Mouse (Mus musculus) embryonic facial prominence, embryonic 10.5 days (tissue): ENCODE measurements at regions not wholly inside any gene's neighbourhood (a gene's known extent, or its start where the extent isn't known, plus 50 kb on each side); places are given as distances from the start of the nearest gene placed in this dataset.

Experiments used
- DNase-seq: peaks from one replicate; pipeline ENCODE4 v3.0.0-alpha.2; 2017; ENCODE audit warnings: low spot score
- H3K27ac ChIP-seq: fragments of 300-500 bp; sonication (generic); replicated peaks from 2 replicates; pipeline ENCODE4 v1.5.1; 2016; ENCODE audit warnings: mild to moderate bottlenecking
- H3K27me3 ChIP-seq: fragments of 300-500 bp; sonication (generic); replicated peaks from 2 replicates; pipeline ENCODE4 v1.6.1; 2016; ENCODE audit warnings: low read depth, mild to moderate bottlenecking; ENCODE audit not compliant: poor library complexity, severe bottlenecking
- H3K36me3 ChIP-seq: fragments of 300-500 bp; sonication (generic); replicated peaks from 2 replicates; pipeline ENCODE4 v1.6.1; 2016; ENCODE audit warnings: mild to moderate bottlenecking, moderate library complexity
- H3K4me1 ChIP-seq: fragments of 300-500 bp; sonication (generic); 2 replicates; pipeline ENCODE4 v1.6.1; 2016
- H3K4me3 ChIP-seq: fragments of 300-500 bp; sonication (generic); 2 replicates; pipeline ENCODE4 v1.5.1; 2016; ENCODE audit warnings: mild to moderate bottlenecking, moderate library complexity
- H3K9me3 ChIP-seq: fragments of 300-500 bp; sonication (generic); 2 replicates; pipeline ENCODE4 v1.6.1; 2016; ENCODE audit warnings: mild to moderate bottlenecking
- WGBS: fragments of 180-500 bp; shearing (Covaris S2); methylation state at CpG from one replicate; pipeline ENCODE4 v1.1.7; 2016; 5-methylcytosine and 5-hydroxymethylcytosine counted together

- H3K4me1 ChIP-seq, result no peaks in the 10 kb centered on the region
- H3K27ac ChIP-seq, result no peak overlapping the region
- WGBS, result 77% methylated on average over 2 of the region's 2 CpGs
- no peaks in the 10 kb centered on the region for H3K36me3 ChIP-seq
- no peaks in the 10 kb centered on the region for H3K27me3 ChIP-seq
- H3K4me3 ChIP-seq, result no peak overlapping the region
- no peaks in the 10 kb centered on the region for H3K9me3 ChIP-seq
- no peak for DNase-seq
These were observed 164.7 kb downstream of the Grb14 start for GRCm38 (mm10) chr2:64860113-64860512.

- Histone ChIP-seq H3K4me3 (no peak overlapping the region), H3K27ac (no peak overlapping the region), H3K36me3 (no peaks in the 10 kb centered on the region), H3K27me3 (no peaks in the 10 kb centered on the region), H3K9me3 (no peaks in the 10 kb centered on the region), H3K4me1 (peaks cover 10% of the 10 kb centered on the region)
- peak; percentile 76 for DNase-seq
- 17% methylated on average over 7 of the region's 7 CpGs for WGBS
These were observed 170.9 kb downstream of the Grb14 start for GRCm38 (mm10) chr2:64853918-64854317.

GRCm38 (mm10) chr2:64852913-64853312, 171.9 kb downstream of the Grb14 start:
- H3K27ac ChIP-seq, result no peak overlapping the region
- H3K36me3 ChIP-seq, result no peaks in the 10 kb centered on the region
- H3K9me3 ChIP-seq, result no peaks in the 10 kb centered on the region
- peaks cover 15% of the 10 kb centered on the region for H3K4me1 ChIP-seq
- DNase-seq, result no peak
- H3K27me3 ChIP-seq, result no peaks in the 10 kb centered on the region
- no peak overlapping the region for H3K4me3 ChIP-seq
- WGBS, result 63% methylated on average over 5 of the region's 5 CpGs

- no peak for DNase-seq
These were observed 173.7 kb downstream of the Grb14 start for GRCm38 (mm10) chr2:64851096-64851495.

GRCm38 (mm10) chr2:64850656-64851055, 174.1 kb downstream of the Grb14 start:
- H3K36me3 ChIP-seq, result no peaks in the 10 kb centered on the region
- no peaks in the 10 kb centered on the region for H3K27me3 ChIP-seq
- no peaks in the 10 kb centered on the region for H3K9me3 ChIP-seq
- peaks cover 15% of the 10 kb centered on the region for H3K4me1 ChIP-seq
- no peak overlapping the region for H3K27ac ChIP-seq
- 95% methylated on average over 3 of the region's 3 CpGs for WGBS
- H3K4me3 ChIP-seq, result no peak overlapping the region
- no peak for DNase-seq

More at GRCm38 (mm10) chr2:64851096-64851495, 173.7 kb downstream of the Grb14 start:
- Histone ChIP-seq H3K27me3 (no peaks in the 10 kb centered on the region), H3K9me3 (no peaks in the 10 kb centered on the region), H3K4me1 (peaks cover 15% of the 10 kb centered on the region), H3K4me3 (no peak overlapping the region), H3K36me3 (no peaks in the 10 kb centered on the region), H3K27ac (no peak overlapping the region)
- WGBS, result 67% methylated on average over 4 of the region's 4 CpGs

GRCm38 (mm10) chr2:64824494-64824893, 200.3 kb downstream of the Grb14 start:
- Histone ChIP-seq H3K4me3 (no peak overlapping the region), H3K4me1 (peaks cover 10% of the 10 kb centered on the region; the same call in 1 of the 2 replicates), H3K36me3 (no peaks in the 10 kb centered on the region), H3K27me3 (no peaks in the 10 kb centered on the region), H3K27ac (no peak overlapping the region), H3K9me3 (no peaks in the 10 kb centered on the region)
- WGBS, result 83% methylated on average over 9 of the region's 9 CpGs
- DNase-seq, result peak; percentile 10

GRCm38 (mm10) chr2:64823905-64824304, 200.9 kb downstream of the Grb14 start:
- Histone ChIP-seq H3K36me3 (no peaks in the 10 kb centered on the region), H3K4me3 (no peak overlapping the region), H3K27me3 (no peaks in the 10 kb centered on the region), H3K27ac (no peak overlapping the region), H3K9me3 (no peaks in the 10 kb centered on the region), H3K4me1 (peaks cover 10% of the 10 kb centered on the region; the same call in 1 of the 2 replicates)
- 47% methylated on average over 7 of the region's 7 CpGs for WGBS
- no peak for DNase-seq

GRCm38 (mm10) chr2:64823074-64823473, 201.7 kb downstream of the Grb14 start:
- Histone ChIP-seq H3K27me3 (no peaks in the 10 kb centered on the region), H3K36me3 (no peaks in the 10 kb centered on the region), H3K27ac (no peak overlapping the region; the same call in 1 of the 2 replicates), H3K4me3 (no peak overlapping the region), H3K4me1 (peaks cover 10% of the 10 kb centered on the region; the same call in 1 of the 2 replicates), H3K9me3 (no peaks in the 10 kb centered on the region)
- DNase-seq, result peak; percentile 9
- 37% methylated on average over 6 of the region's 6 CpGs for WGBS

- Histone ChIP-seq H3K4me3 (no peak overlapping the region), H3K9me3 (no peaks in the 10 kb centered on the region), H3K27me3 (no peaks in the 10 kb centered on the region), H3K4me1 (peaks cover 9% of the 10 kb centered on the region; the same call in 1 of the 2 replicates), H3K27ac (no peak overlapping the region), H3K36me3 (no peaks in the 10 kb centered on the region)
- 83% methylated on average over 5 of the region's 5 CpGs for WGBS
- DNase-seq, result no peak
These were observed 206.6 kb downstream of the Grb14 start for GRCm38 (mm10) chr2:64818159-64818558.
